Mouse (Mus musculus): ENCODE results near the gene Nedd9. TPM values are rescaled to one million over a fixed set of nuclear protein-coding genes. Genes with fewer than 3 reads are reported as not detected.

The Nedd9 gene
- total RNA-seq, 2 experiments from 2014 or later = 13.4 to 14.8 TPM

Other genes with a start within 250 kb of the Nedd9 start
- gene Smim13, start 237.5 kb downstream of the Nedd9 start, total RNA-seq (2021) = 100 to 1,000 TPM; 140 to 149 TPM
- not detected for gene Gm17364, start 213.4 kb downstream of the Nedd9 start, total RNA-seq (2021)
- 10 to 100 TPM; 86.6 to 89.5 TPM for gene Tmem170b, start 118.5 kb upstream of the Nedd9 start, total RNA-seq (2021)